38 mouse cellular contexts compared by ENCODE assay signal in the genomic region with DNA sequence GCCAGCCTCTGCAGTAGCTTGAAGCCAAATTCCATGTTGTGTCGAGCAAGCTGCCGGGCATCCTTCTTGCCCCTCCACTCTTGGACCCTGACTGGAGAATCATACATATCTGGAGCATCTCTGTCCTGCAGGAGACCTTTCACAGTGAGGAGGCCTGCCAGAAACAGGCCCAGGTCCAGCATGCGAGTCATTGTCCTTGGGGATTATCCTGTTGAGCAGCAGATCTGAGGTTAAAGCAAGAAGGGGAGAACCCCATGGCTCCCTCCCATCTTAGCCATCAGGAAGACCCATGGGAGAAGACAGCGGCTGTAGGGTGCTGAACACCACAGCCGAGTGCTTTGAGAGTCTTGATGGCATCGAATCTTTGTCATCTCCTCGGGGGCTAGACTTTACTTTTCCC. TPM values are rescaled to one million over a fixed set of nuclear protein-coding genes. Genes with fewer than 3 reads are reported as not detected.
"Had no signal": no experiment of that assay in that cellular context is flagged by ENCODE, and none has a peak within 500 bp of the region (broad histone marks: within the 10 kb centered on the region; RNA-seq: fewer than 3 reads in every experiment).

No protein-coding gene starts in this region.

- H3K4me2 ChIP-seq: embryonic facial prominence, embryonic 12.5 days; embryonic facial prominence, embryonic 13.5 days; embryonic facial prominence, embryonic 15.5 days; forebrain, embryonic 12.5 days; forebrain, embryonic 13.5 days; forebrain, embryonic 15.5 days had no signal

- H3K4me3 ChIP-seq: embryonic facial prominence, embryonic 10.5 days; embryonic facial prominence, embryonic 12.5 days; embryonic facial prominence, embryonic 13.5 days; embryonic facial prominence, embryonic 15.5 days; erythroblast, embryonic 14.5 days; forebrain, embryonic 10.5 days; forebrain, embryonic 12.5 days; forebrain, embryonic 13.5 days; forebrain, embryonic 15.5 days; gastrocnemius, adult 2 months; heart, adult 2 months had no signal

- ATAC-seq: forebrain, embryonic 13.5 days; forebrain, embryonic 14.5 days; forebrain, embryonic 15.5 days; forebrain, embryonic 16.5 days; forebrain, postnatal 0 days had no signal

- H3K9me3 ChIP-seq: embryonic facial prominence, embryonic 10.5 days; embryonic facial prominence, embryonic 12.5 days; embryonic facial prominence, embryonic 13.5 days; embryonic facial prominence, embryonic 15.5 days; forebrain, embryonic 10.5 days; forebrain, embryonic 12.5 days; forebrain, embryonic 13.5 days; forebrain, embryonic 15.5 days had no signal

- H3K36me3 ChIP-seq: embryonic facial prominence, embryonic 10.5 days; embryonic facial prominence, embryonic 12.5 days; embryonic facial prominence, embryonic 13.5 days; embryonic facial prominence, embryonic 15.5 days; forebrain, embryonic 10.5 days; forebrain, embryonic 12.5 days; forebrain, embryonic 15.5 days had no signal

- H3K27me3 ChIP-seq: embryonic facial prominence, embryonic 12.5 days; embryonic facial prominence, embryonic 13.5 days; embryonic facial prominence, embryonic 15.5 days; forebrain, embryonic 12.5 days; forebrain, embryonic 13.5 days; forebrain, embryonic 15.5 days had no signal

- DNase-seq: cerebellum, adult 9-10 months; cerebellum, adult 9-11 months; cerebellum, postnatal 10 days; cerebellum, postnatal 14 days; cerebellum, postnatal 25 days; cerebellum, postnatal 36 days; embryo, embryonic 11 days; forebrain, postnatal 0 days; gastrocnemius, adult 2 months; gastrocnemius, postnatal 10 days; gastrocnemius, postnatal 14 days; gastrocnemius, postnatal 25 days; gastrocnemius, postnatal 36 days; heart, adult 18-20 months; heart, adult 2 months had no signal

- H3K4me1 ChIP-seq: embryonic facial prominence, embryonic 10.5 days; embryonic facial prominence, embryonic 12.5 days; embryonic facial prominence, embryonic 13.5 days; embryonic facial prominence, embryonic 15.5 days; forebrain, embryonic 10.5 days; forebrain, embryonic 12.5 days; forebrain, embryonic 13.5 days; forebrain, embryonic 15.5 days had no signal

- H3K27ac ChIP-seq: embryonic facial prominence, embryonic 10.5 days; embryonic facial prominence, embryonic 12.5 days; embryonic facial prominence, embryonic 13.5 days; embryonic facial prominence, embryonic 15.5 days; forebrain, embryonic 10.5 days; forebrain, embryonic 12.5 days; forebrain, embryonic 13.5 days; forebrain, embryonic 15.5 days; gastrocnemius, adult 2 months; heart, adult 2 months had no signal

- H3K9ac ChIP-seq: embryonic facial prominence, embryonic 12.5 days; embryonic facial prominence, embryonic 13.5 days; embryonic facial prominence, embryonic 15.5 days; forebrain, embryonic 12.5 days; forebrain, embryonic 13.5 days; forebrain, embryonic 15.5 days; forebrain, postnatal 0 days had no signal

RNA-seq across cellular contexts. Expression of gene Serpina12, which starts 6.1 kb away (rescaled TPM):
- total RNA-seq: forebrain, postnatal 0 days; gastrocnemius, adult 18-20 months; gastrocnemius, adult 2 months; gastrocnemius, postnatal 10 days; gastrocnemius, postnatal 14 days; gastrocnemius, postnatal 25 days; gastrocnemius, postnatal 36 days; gastrocnemius, postnatal 4 days; granulocyte monocyte progenitor cell, adult 5-6 weeks; heart, adult 2 months; heart, adult 8-10 months had no signal
- polyA plus RNA-seq: cortical plate, adult 2 months; embryonic facial prominence, embryonic 10.5 days; embryonic facial prominence, embryonic 11.5 days; embryonic facial prominence, embryonic 12.5 days; embryonic facial prominence, embryonic 13.5 days; embryonic facial prominence, embryonic 14.5 days; erythroblast, embryonic 14.5 days; forebrain, embryonic 10.5 days; forebrain, embryonic 11.5 days; forebrain, embryonic 12.5 days; forebrain, embryonic 13.5 days; forebrain, embryonic 14.5 days; forebrain, embryonic 15.5 days; forebrain, embryonic 16.5 days; forebrain, postnatal 0 days; frontal cortex, adult 2 months; heart, adult 2 months had no signal

RNA-seq across cellular contexts. Expression of gene Serpina9, which starts 24.6 kb away (rescaled TPM):
- total RNA-seq: common myeloid progenitor, adult 5-6 weeks; gastrocnemius, adult 18-20 months; gastrocnemius, adult 2 months; gastrocnemius, adult 8-10 months; gastrocnemius, postnatal 10 days; gastrocnemius, postnatal 14 days; gastrocnemius, postnatal 25 days; gastrocnemius, postnatal 36 days; gastrocnemius, postnatal 4 days; granulocyte monocyte progenitor cell, adult 5-6 weeks; heart, adult 2 months had no signal
- polyA plus RNA-seq: embryonic facial prominence, embryonic 10.5 days; embryonic facial prominence, embryonic 11.5 days; erythroblast, embryonic 14.5 days; forebrain, embryonic 10.5 days; forebrain, embryonic 11.5 days; forebrain, embryonic 12.5 days; forebrain, embryonic 13.5 days; forebrain, embryonic 14.5 days; forebrain, embryonic 15.5 days; forebrain, embryonic 16.5 days; gonadal fat pad, adult 2 months had no signal

RNA-seq across cellular contexts. Expression of gene Serpina11, which starts 48.4 kb away (rescaled TPM):
- total RNA-seq: common myeloid progenitor, adult 5-6 weeks; forebrain, postnatal 0 days; gastrocnemius, adult 18-20 months; gastrocnemius, adult 2 months; gastrocnemius, adult 8-10 months; gastrocnemius, postnatal 10 days; gastrocnemius, postnatal 14 days; gastrocnemius, postnatal 25 days; gastrocnemius, postnatal 36 days; heart, adult 18-20 months; heart, adult 2 months had no signal
- polyA plus RNA-seq: cortical plate, adult 2 months; embryonic facial prominence, embryonic 10.5 days; embryonic facial prominence, embryonic 11.5 days; embryonic facial prominence, embryonic 12.5 days; embryonic facial prominence, embryonic 13.5 days; embryonic facial prominence, embryonic 14.5 days; embryonic facial prominence, embryonic 15.5 days; erythroblast, embryonic 14.5 days; forebrain, embryonic 10.5 days; forebrain, embryonic 11.5 days; forebrain, embryonic 12.5 days; forebrain, embryonic 13.5 days; forebrain, embryonic 14.5 days; forebrain, embryonic 15.5 days; forebrain, embryonic 16.5 days; forebrain, postnatal 0 days; frontal cortex, adult 2 months; gonadal fat pad, adult 2 months; heart, adult 2 months had no signal
